Mouse (Mus musculus) mature B cell (primary cell): ENCODE results near the gene Hes1.
"Not testable (repeated sequence)": the region's sequence is repeated elsewhere in the genome, so short reads cannot be mapped to it uniquely, and the experiment has no call there.

Experiments
- in situ Hi-C: fragments of 300-500 bp; cut with MboI; formaldehyde crosslinking; loops from 2 replicates; pipeline ENCODE4 v1.14.3; 2019

Hes1 gene

GRCm38 (mm10) chr16:30069950-30070770 lies 6.0 kb downstream of the Hes1 start:
- in situ Hi-C loops, result no loop called here

- in situ Hi-C loops, result no loop called here
Observed at GRCm38 (mm10) chr16:30070771-30071191, 6.6 kb downstream of the Hes1 start.

GRCm38 (mm10) chr16:30073317-30073716 lies 9.1 kb downstream of the Hes1 start:
- in situ Hi-C loops, result no loop called here

- in situ Hi-C loops, result no loop called here
Observed at GRCm38 (mm10) chr16:30081498-30081897, 17.3 kb downstream of the Hes1 start.

GRCm38 (mm10) chr16:30081980-30082379 lies 17.8 kb downstream of the Hes1 start:
- in situ Hi-C loops, result no loop called here

- in situ Hi-C loops, result no loop called here
Observed at GRCm38 (mm10) chr16:30082965-30083364, 18.8 kb downstream of the Hes1 start.

GRCm38 (mm10) chr16:30083536-30083935 lies 19.4 kb downstream of the Hes1 start:
- in situ Hi-C loops, result no loop called here

GRCm38 (mm10) chr16:30088646-30089045 lies 24.5 kb downstream of the Hes1 start:
- in situ Hi-C loops, result no loop called here

GRCm38 (mm10) chr16:30090200-30090865 lies 26.1 kb downstream of the Hes1 start:
- in situ Hi-C loops, result no loop called here

- in situ Hi-C loops, result no loop called here
Observed at GRCm38 (mm10) chr16:30096050-30096449, 31.9 kb downstream of the Hes1 start.

GRCm38 (mm10) chr16:30096475-30096874 lies 32.3 kb downstream of the Hes1 start:
- in situ Hi-C loops, result no loop called here

GRCm38 (mm10) chr16:30099124-30099523 lies 34.9 kb downstream of the Hes1 start:
- in situ Hi-C loops, result no loop called here

GRCm38 (mm10) chr16:30102149-30102915 lies 38.1 kb downstream of the Hes1 start:
- in situ Hi-C loops, result no loop called here

GRCm38 (mm10) chr16:30102982-30103381 lies 38.8 kb downstream of the Hes1 start:
- in situ Hi-C loops, result no loop called here

GRCm38 (mm10) chr16:30103495-30103894 lies 39.3 kb downstream of the Hes1 start:
- in situ Hi-C loops, result no loop called here

- in situ Hi-C loops, result no loop called here
Observed at GRCm38 (mm10) chr16:30104363-30104762, 40.2 kb downstream of the Hes1 start.

GRCm38 (mm10) chr16:30105476-30105875 lies 41.3 kb downstream of the Hes1 start:
- in situ Hi-C loops, result no loop called here

GRCm38 (mm10) chr16:30108167-30108566 lies 44.0 kb downstream of the Hes1 start:
- in situ Hi-C loops, result not testable (repeated sequence)

- in situ Hi-C loops, result no loop called here
Observed at GRCm38 (mm10) chr16:30110466-30110865, 46.3 kb downstream of the Hes1 start.

- in situ Hi-C loops, result no loop called here
Observed at GRCm38 (mm10) chr16:30111069-30111468, 46.9 kb downstream of the Hes1 start.

GRCm38 (mm10) chr16:30111566-30111965 lies 47.4 kb downstream of the Hes1 start:
- in situ Hi-C loops, result no loop called here

GRCm38 (mm10) chr16:30113170-30113569 lies 49.0 kb downstream of the Hes1 start:
- in situ Hi-C loops, result no loop called here
